Mouse (Mus musculus) right cerebral cortex, adult 18-20 months (tissue): ENCODE measurements around the gene Znrf2.
"Not testable (repeated sequence)": the region's sequence is repeated elsewhere in the genome, so short reads cannot be mapped to it uniquely, and the experiment has no call there.

Experiments
- DNase-seq: peaks from one replicate; pipeline ENCODE4 v3.0.0; 2022; ENCODE audit warnings: mixed read lengths

Znrf2 gene

DNA sequence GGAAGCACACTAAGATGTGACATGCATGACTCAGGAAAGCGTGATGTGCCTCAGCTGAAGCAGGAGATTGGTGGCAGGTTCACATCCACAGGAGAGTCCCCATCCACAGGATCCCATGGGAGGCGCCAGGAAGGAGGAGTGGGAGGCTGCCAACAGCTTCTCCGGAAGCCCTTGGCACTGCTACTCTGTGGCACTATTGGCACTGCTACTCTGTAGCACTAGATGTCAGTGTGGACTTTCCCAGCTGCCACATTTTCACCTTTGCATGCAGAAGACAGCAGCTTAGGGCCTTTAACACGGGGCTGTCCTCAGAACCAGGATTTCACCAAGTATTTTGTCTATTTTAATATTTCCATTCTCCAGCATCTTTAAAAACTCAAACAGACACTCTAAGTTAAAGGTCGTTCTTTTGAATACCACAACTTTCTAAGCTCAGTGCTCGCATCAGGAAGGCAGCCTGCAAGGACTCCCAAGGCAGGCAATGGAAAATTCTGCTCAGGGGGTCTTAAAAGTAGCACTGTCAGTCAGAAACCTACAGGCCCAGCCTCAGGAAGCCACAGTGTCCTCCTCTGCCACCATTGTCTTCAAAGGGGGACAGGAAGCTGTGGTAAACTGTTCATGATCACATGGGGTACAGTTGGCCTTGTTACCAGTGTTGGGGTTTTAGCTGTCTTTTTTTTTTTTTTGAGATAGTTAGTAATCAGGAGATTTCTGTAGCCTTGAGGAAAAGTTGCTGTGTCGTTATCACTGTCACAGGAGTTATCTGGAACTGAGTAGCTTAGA lies 7.0 kb upstream of the Znrf2 start:
- peak; percentile 61 for DNase-seq

DNA sequence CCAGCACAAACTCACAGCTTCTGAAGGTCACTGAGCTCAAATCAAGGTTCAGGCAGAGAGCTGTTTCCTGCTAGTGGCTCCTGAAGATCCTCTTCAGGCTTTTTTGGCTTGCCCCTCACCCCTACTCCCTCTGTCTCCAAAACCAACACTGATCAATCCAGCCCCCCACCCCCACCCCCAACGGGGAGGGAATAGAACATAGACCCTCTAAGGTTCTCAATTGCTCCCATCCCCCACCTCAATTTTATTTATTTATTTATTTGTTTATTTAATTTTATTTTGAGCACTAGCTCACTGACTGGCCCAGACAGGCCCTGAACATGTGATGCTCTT lies 6.4 kb upstream of the Znrf2 start:
- DNase-seq = no peak

- DNase-seq = peak; percentile 77
Measured at GRCm38 (mm10) chr6:54811546-54812250, 5.0 kb upstream of the Znrf2 start.

GRCm38 (mm10) chr6:54812276-54812675 lies 4.4 kb upstream of the Znrf2 start:
- DNase-seq = no peak

DNA sequence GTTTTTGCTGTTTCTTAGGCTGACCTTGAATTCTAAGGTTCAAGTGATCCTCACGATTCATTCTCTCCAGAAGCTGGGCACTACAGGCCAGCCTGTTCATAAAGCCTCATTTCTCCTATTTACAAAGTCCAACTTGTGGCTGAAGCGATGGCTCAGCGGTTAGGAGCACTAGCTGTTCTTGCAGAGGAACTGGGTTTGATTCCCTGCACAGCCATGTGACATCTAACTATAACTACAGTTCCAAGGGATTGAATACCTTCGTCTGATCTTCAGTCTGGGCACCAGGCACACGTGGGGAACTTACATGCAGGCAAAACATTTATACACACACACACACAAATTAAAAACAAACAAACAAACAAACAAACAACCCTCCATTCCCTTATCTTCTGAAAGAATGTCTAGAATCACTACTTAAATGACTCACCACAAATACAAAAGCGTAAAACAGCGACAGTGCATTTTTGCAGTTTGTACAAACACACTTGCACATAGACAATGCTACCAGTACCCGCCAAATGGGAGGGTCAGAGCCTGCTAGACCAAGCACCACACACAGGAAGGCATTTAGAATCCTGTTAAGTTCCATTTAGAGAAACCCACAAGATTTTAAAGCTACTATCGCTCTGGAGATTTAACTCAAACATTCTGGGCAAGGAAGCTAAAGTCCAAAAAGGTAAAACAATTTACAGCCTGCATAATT lies 1.1 kb upstream of the Znrf2 start:
- DNase-seq = no peak

DNA sequence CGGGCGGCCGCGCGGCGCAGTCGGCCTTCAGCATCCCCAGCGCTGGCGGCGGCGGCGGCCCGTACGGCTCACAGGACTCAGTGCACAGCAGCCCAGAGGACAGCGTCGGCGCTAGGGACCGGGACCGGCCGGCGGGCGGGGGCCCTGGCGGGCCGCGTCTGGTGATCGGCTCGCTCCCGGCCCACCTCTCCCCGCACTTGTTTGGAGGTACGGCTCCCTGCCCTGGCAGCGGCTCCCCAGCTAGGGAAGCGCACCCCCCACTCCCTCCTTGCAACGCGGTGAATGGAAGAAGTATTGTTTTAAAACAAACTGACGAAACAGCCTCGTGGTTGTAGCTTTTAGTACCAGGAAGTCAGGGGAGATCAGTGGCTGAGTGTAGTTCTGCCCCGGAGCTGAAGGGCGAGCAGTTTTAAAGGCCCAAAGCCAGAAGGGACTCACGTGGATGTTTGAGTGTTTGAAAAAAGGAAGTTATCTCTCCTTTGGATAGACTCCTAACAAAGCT lies 601 bp downstream of the Znrf2 start:
- DNase-seq = peak; percentile 43

DNA sequence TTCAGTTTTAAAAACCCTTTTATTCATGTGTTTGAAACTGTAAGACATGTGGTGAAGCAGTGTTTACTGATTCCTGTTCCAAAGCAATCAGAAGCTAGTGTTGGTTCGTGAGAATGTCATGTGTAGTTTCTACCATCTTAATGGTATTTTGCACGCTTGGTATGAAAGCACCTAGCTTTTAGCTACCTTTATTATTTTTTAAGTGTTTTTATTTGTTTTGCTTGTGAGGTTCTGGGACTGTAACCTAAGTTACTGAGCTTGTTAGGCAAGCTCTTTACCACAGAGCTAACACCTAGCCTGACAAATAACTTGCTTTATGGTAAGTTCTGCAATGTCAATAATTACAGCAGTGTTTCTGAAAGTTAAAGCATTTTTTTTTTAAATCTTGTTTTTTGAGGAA lies 1.7 kb downstream of the Znrf2 start:
- DNase-seq = no peak

- no peak for DNase-seq
Measured at GRCm38 (mm10) chr6:54819272-54819671, 2.6 kb downstream of the Znrf2 start.

GRCm38 (mm10) chr6:54819746-54820145 lies 3.0 kb downstream of the Znrf2 start:
- DNase-seq = no peak

DNA sequence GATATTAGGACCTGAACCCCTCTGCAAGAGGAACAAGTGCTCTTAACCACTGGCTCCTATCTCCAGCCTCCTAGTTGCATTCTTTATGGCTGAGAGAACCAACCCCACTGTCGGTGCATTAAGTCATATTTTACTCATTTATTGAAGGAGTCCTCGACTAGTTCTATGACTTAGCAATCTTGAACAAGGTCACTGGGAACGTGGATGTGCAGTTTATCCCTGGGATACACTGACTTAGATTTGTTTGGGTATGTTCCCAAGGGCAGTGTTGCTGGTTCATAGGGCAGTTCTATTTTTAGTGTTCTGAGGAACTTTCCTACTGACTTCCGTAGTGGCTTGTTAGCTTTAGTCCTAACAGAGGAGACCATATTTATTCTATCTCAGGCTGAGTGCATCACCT lies 5.6 kb downstream of the Znrf2 start:
- no peak for DNase-seq

DNA sequence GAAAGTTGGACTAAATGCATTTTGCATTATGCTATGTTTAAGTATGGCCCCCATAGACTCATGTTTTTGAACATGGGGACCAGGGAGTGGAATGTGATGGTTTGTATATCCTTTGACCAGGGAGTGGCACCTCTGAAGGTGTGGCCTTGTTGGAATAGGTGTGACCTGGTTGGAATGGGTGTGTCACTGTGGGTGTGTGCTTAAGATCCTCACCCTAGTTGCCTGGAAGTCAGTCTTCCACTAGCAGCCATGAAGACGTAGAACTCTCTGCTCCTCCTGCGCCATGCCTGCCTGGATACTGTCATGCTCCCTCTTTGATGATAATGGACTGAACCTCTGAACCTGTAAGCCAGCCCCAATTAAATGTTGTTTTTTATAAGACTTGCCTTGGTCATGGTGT lies 7.8 kb downstream of the Znrf2 start:
- not testable (repeated sequence) for DNase-seq

- DNase-seq = no peak
Measured at GRCm38 (mm10) chr6:54827481-54827880, 10.8 kb downstream of the Znrf2 start.

GRCm38 (mm10) chr6:54828274-54828673 lies 11.6 kb downstream of the Znrf2 start:
- DNase-seq = no peak

DNA sequence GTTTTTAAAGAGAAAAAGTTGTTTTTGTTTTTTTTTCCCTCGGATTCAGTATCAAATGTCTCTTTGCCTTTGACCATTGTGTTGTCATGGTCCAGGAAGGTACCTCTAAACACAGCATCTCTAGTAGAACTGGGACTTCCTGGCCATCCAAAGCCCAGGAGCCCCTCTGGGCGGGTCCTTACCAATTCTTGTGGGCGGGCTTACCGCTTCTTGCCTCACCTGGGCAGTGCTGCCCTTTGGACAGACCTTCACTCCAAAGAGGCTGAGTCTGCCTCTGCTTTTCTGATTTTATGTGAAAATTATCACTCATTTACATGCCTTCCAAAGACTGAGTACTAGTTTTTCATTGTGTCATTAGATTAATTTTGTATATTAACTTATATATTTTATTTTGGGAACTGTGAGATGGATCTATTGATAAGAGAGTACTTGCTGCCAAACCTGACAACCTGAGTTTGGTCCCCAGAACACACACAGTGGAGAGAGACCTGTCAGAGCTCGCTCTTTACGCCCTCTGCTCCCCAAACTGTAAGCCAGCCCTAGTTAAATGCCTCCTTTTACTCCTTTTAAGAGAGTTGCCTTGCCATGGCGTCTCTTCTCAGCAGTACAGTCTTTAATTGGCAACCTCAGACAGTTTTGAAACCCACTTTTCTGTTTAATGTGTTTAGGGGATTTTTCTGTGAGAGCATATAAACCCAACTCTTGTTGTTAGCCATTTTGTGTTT lies 13.5 kb downstream of the Znrf2 start:
- no peak for DNase-seq

DNA sequence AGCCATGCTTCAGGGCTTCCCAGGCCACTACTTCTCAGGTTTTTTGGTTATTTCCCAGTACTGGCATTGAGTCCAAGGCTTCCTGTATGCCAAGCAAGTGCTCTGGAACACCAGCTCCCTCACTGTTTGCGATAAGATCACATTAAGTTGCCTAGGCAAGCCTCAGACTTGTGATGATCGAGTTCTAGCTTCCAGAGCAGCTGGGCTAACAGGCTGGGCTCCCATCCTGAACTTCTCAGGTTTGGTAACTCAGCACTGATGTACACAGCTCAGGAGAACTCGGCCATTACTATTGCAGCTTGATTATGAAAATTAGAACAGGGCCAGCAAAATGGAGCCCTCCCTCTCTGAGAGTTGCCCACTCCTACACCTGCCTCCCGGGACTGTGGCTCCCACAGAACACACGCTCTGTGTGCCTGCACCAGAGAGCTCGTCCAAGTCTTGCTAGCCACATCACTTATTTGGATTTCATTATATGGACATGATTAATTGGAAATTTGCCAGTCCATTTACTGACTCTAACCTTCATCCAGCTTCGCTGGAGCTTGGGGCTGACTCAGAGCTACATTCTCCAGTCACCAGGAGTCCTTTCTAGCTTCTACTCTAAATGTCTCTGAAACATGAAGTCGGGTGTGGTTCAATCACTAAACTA lies 14.5 kb downstream of the Znrf2 start:
- no peak for DNase-seq

GRCm38 (mm10) chr6:54833427-54833826 lies 16.7 kb downstream of the Znrf2 start:
- no peak for DNase-seq

GRCm38 (mm10) chr6:54836666-54837065 lies 19.9 kb downstream of the Znrf2 start:
- no peak for DNase-seq

DNA sequence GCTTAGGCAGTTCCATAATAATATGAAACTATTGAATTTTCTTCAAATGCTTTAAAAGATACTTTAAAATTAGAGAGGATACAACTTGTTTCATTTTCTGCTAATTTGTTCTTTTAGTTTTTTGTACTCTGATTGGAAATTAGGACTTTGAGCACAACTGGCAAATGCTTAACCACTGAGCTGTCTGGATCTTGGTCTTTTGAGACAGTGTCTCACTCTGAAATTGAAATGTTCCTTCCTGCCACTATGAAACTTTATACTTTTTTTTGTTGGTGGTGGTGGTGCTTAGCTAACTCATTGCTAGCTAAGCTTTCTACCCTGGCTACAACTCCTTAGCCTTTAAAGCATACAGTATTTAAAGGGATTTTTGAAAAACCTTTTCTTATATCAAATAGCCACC lies 24.7 kb downstream of the Znrf2 start:
- DNase-seq = no peak

- no peak for DNase-seq
Measured at GRCm38 (mm10) chr6:54842041-54842440, 25.3 kb downstream of the Znrf2 start.

- no peak for DNase-seq
Measured at GRCm38 (mm10) chr6:54848546-54848945, 31.8 kb downstream of the Znrf2 start.

- no peak for DNase-seq
Measured at GRCm38 (mm10) chr6:54849179-54850156, 32.8 kb downstream of the Znrf2 start.
